Mouse (Mus musculus): Measurements from ENCODE around the gene Tox3. TPM values are rescaled to one million over a fixed set of nuclear protein-coding genes. Genes with fewer than 3 reads are reported as not detected.

Tox3 gene
- polyA plus RNA-seq (2012; rRNA removed), result 17.8 and 19.3 TPM in 2 replicates

GRCm38 (mm10) chr8:90348178-90348925, at the start of gene Tox3:
TSS of gene Tox3 (minus strand) at chr8:90348343.

Data from stomach, adult 2 months (tissue).